ENCODE assay signal across 15 mouse cellular contexts in genomic region chr9:42100618-42101210, GRCm38 (mm10). TPM values are rescaled to one million over a fixed set of nuclear protein-coding genes. Genes with fewer than 3 reads are reported as not detected.
DNase-seq lines count a peak whose midpoint lies in the region; ATAC-seq and TF ChIP-seq lines count a peak whose summit lies in the region.
"Had no signal": no experiment of that assay in that cellular context is flagged by ENCODE, and none has a peak within 500 bp of the region (broad histone marks: within the 10 kb centered on the region; RNA-seq: fewer than 3 reads in every experiment).

No protein-coding gene starts in this region.

- TF ChIP-seq EP300 in ES-Bruce4 (IDR thresholded peaks at IDR 0.05; ENCODE audit: insufficient read depth, low read depth, low read length): peak; percentile 71; the same call in 1 of the 2 replicates

- H3K36me3 ChIP-seq in hindbrain, embryonic 14.5 days (replicated peaks; ENCODE audit: control insufficient read depth, insufficient read depth): 0 out of 2 replicates have a peak, but pooled peaks cover 4% of the 10 kb centered on the region
- H3K36me3 ChIP-seq in hindbrain, embryonic 11.5 days (ENCODE audit: control insufficient read depth, insufficient read depth, low read length): no peaks in the 10 kb centered on the region
- no peaks in the 10 kb centered on the region for H3K36me3 ChIP-seq in ES-Bruce4 (ENCODE audit: control insufficient read depth, insufficient read depth, low read length, poor library complexity, severe bottlenecking)
- H3K36me3 ChIP-seq: G1E; heart, embryonic 15.5 days; kidney, embryonic 15.5 days; limb, embryonic 13.5 days had no signal

- no peak for TF ChIP-seq POLR2A in cerebellum, adult 2 months (IDR thresholded peaks at IDR 0.05; ENCODE audit: borderline replicate concordance, insufficient read depth, low read length)
- TF ChIP-seq POLR2A in ES-Bruce4 (IDR thresholded peaks at IDR 0.05; ENCODE audit: insufficient read depth, low read length): no peak
- TF ChIP-seq POLR2A in brain, embryonic 14.5 days (IDR thresholded peaks at IDR 0.05; ENCODE audit: borderline replicate concordance, extremely low read depth, insufficient read depth, insufficient read length, poor library complexity, severe bottlenecking): no peak

- no peaks in the 10 kb centered on the region for H3K9me3 ChIP-seq in hindbrain, embryonic 14.5 days (ENCODE audit: control insufficient read depth, low read length)
- no peaks in the 10 kb centered on the region for H3K9me3 ChIP-seq in hindbrain, embryonic 11.5 days (ENCODE audit: control insufficient read depth, low read length)
- no peaks in the 10 kb centered on the region for H3K9me3 ChIP-seq in ES-Bruce4 (replicated peaks; ENCODE audit: control insufficient read depth, insufficient read depth, low read length, poor library complexity, severe bottlenecking)
- H3K9me3 ChIP-seq: heart, embryonic 15.5 days; hindbrain, embryonic 12.5 days; kidney, embryonic 15.5 days; limb, embryonic 13.5 days had no signal

- WGBS in cerebellum, adult 2 months: 17% methylated on average over 9 of the region's 9 CpGs
- WGBS in hindbrain, embryonic 14.5 days: 63% methylated on average over 9 of the region's 9 CpGs
- WGBS in hindbrain, embryonic 11.5 days: 90% methylated on average over 9 of the region's 9 CpGs

- H3K4me2 ChIP-seq in hindbrain, embryonic 14.5 days (replicated peaks): no peak overlapping the region
- H3K4me2 ChIP-seq in hindbrain, embryonic 11.5 days (replicated peaks; ENCODE audit: low read depth, low read length): no peak overlapping the region
- H3K4me2 ChIP-seq: heart, embryonic 15.5 days; hindbrain, embryonic 12.5 days; kidney, embryonic 15.5 days; limb, embryonic 13.5 days had no signal

- ATAC-seq in hindbrain, embryonic 14.5 days (ENCODE audit: low FRiP score): no peak
- ATAC-seq in hindbrain, embryonic 11.5 days (ENCODE audit: low FRiP score): no peak

- H3K4me3 ChIP-seq in cerebellum, adult 2 months (replicated peaks; ENCODE audit: insufficient read depth, low read depth, low read length): no peak overlapping the region
- H3K4me3 ChIP-seq in hindbrain, embryonic 14.5 days (replicated peaks; ENCODE audit: low read length): no peak overlapping the region
- no peak overlapping the region for H3K4me3 ChIP-seq in hindbrain, embryonic 11.5 days (ENCODE audit: low read depth, low read length)
- no peak overlapping the region for H3K4me3 ChIP-seq in ES-Bruce4 (ENCODE audit: low read depth, low read length)
- H3K4me3 ChIP-seq: heart, embryonic 15.5 days; hindbrain, embryonic 12.5 days; kidney, embryonic 15.5 days; limb, embryonic 13.5 days had no signal

- TF ChIP-seq CTCF in cerebellum, adult 2 months (IDR thresholded peaks at IDR 0.05; ENCODE audit: borderline replicate concordance, insufficient read depth, low read depth, low read length): no peak
- no peak for TF ChIP-seq CTCF in ES-Bruce4 (IDR thresholded peaks at IDR 0.05; ENCODE audit: low read depth, low read length)
- no peak for TF ChIP-seq CTCF in brain, embryonic 14.5 days (IDR thresholded peaks at IDR 0.05; ENCODE audit: borderline replicate concordance, extremely low read depth, insufficient read depth, insufficient read length)

- no peak overlapping the region for H3K9ac ChIP-seq in hindbrain, embryonic 14.5 days
- no peak overlapping the region for H3K9ac ChIP-seq in hindbrain, embryonic 11.5 days (ENCODE audit: low read depth, low read length)
- no peak overlapping the region for H3K9ac ChIP-seq in ES-Bruce4 (ENCODE audit: low read depth, poor library complexity, severe bottlenecking)
- H3K9ac ChIP-seq: heart, embryonic 15.5 days; hindbrain, embryonic 12.5 days; kidney, embryonic 15.5 days; limb, embryonic 13.5 days had no signal

- H3K4me1 ChIP-seq in cerebellum, adult 2 months (ENCODE audit: control insufficient read depth, insufficient read depth, low read length): peaks cover 56% of the 10 kb centered on the region
- H3K4me1 ChIP-seq in hindbrain, embryonic 14.5 days (replicated peaks; ENCODE audit: control insufficient read depth, insufficient read depth, low read length): peaks cover 4% of the 10 kb centered on the region; the same call in 1 of the 2 replicates
- H3K4me1 ChIP-seq in hindbrain, embryonic 11.5 days (replicated peaks; ENCODE audit: control insufficient read depth, insufficient read depth, low read length): no peaks in the 10 kb centered on the region
- H3K4me1 ChIP-seq in ES-Bruce4 (ENCODE audit: control insufficient read depth, insufficient read depth, low read length): peaks cover 5% of the 10 kb centered on the region
- H3K4me1 ChIP-seq: hindbrain, embryonic 12.5 days; limb, embryonic 13.5 days had no signal

- peak overlapping the region; percentile 38 for H3K27ac ChIP-seq in cerebellum, adult 2 months (ENCODE audit: insufficient read depth, low read length)
- no peak overlapping the region for H3K27ac ChIP-seq in hindbrain, embryonic 14.5 days
- H3K27ac ChIP-seq in hindbrain, embryonic 11.5 days (ENCODE audit: low read depth, low read length): no peak overlapping the region
- peak overlapping the region; percentile 53; the same call in 1 of the 2 replicates for H3K27ac ChIP-seq in ES-Bruce4 (ENCODE audit: insufficient read depth, low read length)
- H3K27ac ChIP-seq: heart, embryonic 15.5 days; hindbrain, embryonic 12.5 days; kidney, embryonic 15.5 days; limb, embryonic 13.5 days had no signal

- no peaks in the 10 kb centered on the region for H3K27me3 ChIP-seq in cerebellum, adult 2 months (ENCODE audit: control insufficient read depth, insufficient read depth, low read length)
- H3K27me3 ChIP-seq in hindbrain, embryonic 14.5 days (ENCODE audit: control insufficient read depth, insufficient read depth, low read length): no peaks in the 10 kb centered on the region
- no peaks in the 10 kb centered on the region for H3K27me3 ChIP-seq in hindbrain, embryonic 11.5 days (ENCODE audit: control insufficient read depth, insufficient read depth, low read length)
- H3K27me3 ChIP-seq in ES-Bruce4 (ENCODE audit: control insufficient read depth, insufficient read depth, low read length, poor library complexity, severe bottlenecking): no peaks in the 10 kb centered on the region
- H3K27me3 ChIP-seq: heart, embryonic 15.5 days; hindbrain, embryonic 12.5 days; kidney, embryonic 15.5 days; limb, embryonic 13.5 days had no signal

- DNase-seq in cerebellum, adult 2 months: peak; percentile 55 to 61
- DNase-seq in cerebellum, adult 11-12 months: no peak
- DNase-seq in hindbrain, embryonic 14.5 days (ENCODE audit: low spot score): peak; percentile 31
- DNase-seq in hindbrain, embryonic 11.5 days (ENCODE audit: low spot score): no peak
- peak; percentile 86 for DNase-seq in brain, embryonic 14.5 days (ENCODE audit: low read depth)
- no peak for DNase-seq in thymus, postnatal 14 days
- no peak for DNase-seq in embryo, embryonic 11 days
- DNase-seq: heart, adult 18-20 months; thymus, postnatal 4 days had no signal

RNA-seq across cellular contexts. Expression of gene Sorl1, which starts 23.4 kb away (rescaled TPM):
- polyA plus RNA-seq in cerebellum, adult 2 months (2012; rRNA removed): 169 and 198 TPM in 2 replicates
- 17.9 and 21.4 TPM in 2 replicates for polyA plus RNA-seq in hindbrain, embryonic 14.5 days (2014; fragmentation: Nextera tagmentation; extraction: Ambion mirVana)
- 7.4 and 7.6 TPM in 2 replicates for polyA plus RNA-seq in hindbrain, embryonic 11.5 days (2014; fragmentation: Nextera tagmentation; extraction: Ambion mirVana)
- polyA plus RNA-seq in ES-Bruce4 (2011; ENCODE audit: insufficient read depth, insufficient read length, low read depth, missing spikeins): 17.6 and 21.4 TPM in 2 replicates
- polyA plus RNA-seq in brain, embryonic 14.5 days (2012; rRNA removed): 12.9 and 16.3 TPM in 2 replicates

Comparison
In these comparisons a context has a peak if more than half of its experiments do, and no peak if none do; other contexts are left out.
1. DNase-seq: peak in cerebellum, adult 2 months (2 of 2), hindbrain, embryonic 14.5 days (single experiment) and brain, embryonic 14.5 days (single experiment); none in cerebellum, adult 11-12 months (single experiment), hindbrain, embryonic 11.5 days (single experiment), thymus, postnatal 14 days (single experiment) and embryo, embryonic 11 days (single experiment).
2. H3K27ac ChIP-seq: peak in cerebellum, adult 2 months (single experiment) and ES-Bruce4 (single experiment); none in hindbrain, embryonic 14.5 days (single experiment) and hindbrain, embryonic 11.5 days (single experiment).